Comparison of ENCODE assay signal across 8 mouse cellular contexts in genomic region chr8:70648921-70649320, GRCm38 (mm10). TPM values are rescaled to one million over a fixed set of nuclear protein-coding genes. Genes with fewer than 3 reads are reported as not detected.
DNase-seq lines count a peak whose midpoint lies in the region; ATAC-seq and TF ChIP-seq lines count a peak whose summit lies in the region.

No protein-coding gene starts in this region.

- no peak overlapping the region for H3K4me3 ChIP-seq in liver, embryonic 12.5 days
- no peak overlapping the region for H3K4me3 ChIP-seq in liver, embryonic 11.5 days (ENCODE audit: low read depth, low read length)
- H3K4me3 ChIP-seq in forebrain, embryonic 12.5 days (replicated peaks) = no peak overlapping the region
- no peak overlapping the region for H3K4me3 ChIP-seq in limb, embryonic 14.5 days (replicated peaks; ENCODE audit: low read length)
- H3K4me3 ChIP-seq in stomach, embryonic 14.5 days (ENCODE audit: low read depth, low read length) = no peak overlapping the region

- H3K36me3 ChIP-seq in liver, embryonic 12.5 days = peaks cover 34% of the 10 kb centered on the region
- peaks cover 15% of the 10 kb centered on the region for H3K36me3 ChIP-seq in liver, embryonic 11.5 days (ENCODE audit: control insufficient read depth, insufficient read depth, low read length)
- H3K36me3 ChIP-seq in forebrain, embryonic 12.5 days (replicated peaks) = peaks cover 38% of the 10 kb centered on the region
- H3K36me3 ChIP-seq in limb, embryonic 14.5 days (ENCODE audit: control insufficient read depth, insufficient read depth, low read length) = peaks cover 47% of the 10 kb centered on the region
- peaks cover 21% of the 10 kb centered on the region for H3K36me3 ChIP-seq in stomach, embryonic 14.5 days (ENCODE audit: control insufficient read depth, insufficient read depth, low read length)

- H3K27me3 ChIP-seq in liver, embryonic 12.5 days (replicated peaks) = no peaks in the 10 kb centered on the region
- no peaks in the 10 kb centered on the region for H3K27me3 ChIP-seq in liver, embryonic 11.5 days (replicated peaks; ENCODE audit: control insufficient read depth, insufficient read depth, low read length)
- no peaks in the 10 kb centered on the region for H3K27me3 ChIP-seq in forebrain, embryonic 12.5 days
- no peaks in the 10 kb centered on the region for H3K27me3 ChIP-seq in limb, embryonic 14.5 days (ENCODE audit: control insufficient read depth, insufficient read depth, low read length)
- no peaks in the 10 kb centered on the region for H3K27me3 ChIP-seq in stomach, embryonic 14.5 days (ENCODE audit: control insufficient read depth, insufficient read depth, low read length)

- peak overlapping the region; percentile 42 for H3K27ac ChIP-seq in liver, embryonic 12.5 days
- no peak overlapping the region for H3K27ac ChIP-seq in liver, embryonic 11.5 days (ENCODE audit: low read depth, low read length)
- peak overlapping the region; percentile 43 for H3K27ac ChIP-seq in forebrain, embryonic 12.5 days
- H3K27ac ChIP-seq in limb, embryonic 14.5 days (replicated peaks; ENCODE audit: low read depth, low read length) = 0 out of 2 replicates have a peak overlapping the region, but pooled peaks have one; percentile 61
- peak overlapping the region; percentile 44 for H3K27ac ChIP-seq in stomach, embryonic 14.5 days (ENCODE audit: low read length)

- no peak for TF ChIP-seq POLR2A in limb, embryonic 14.5 days (IDR thresholded peaks at IDR 0.05; ENCODE audit: borderline replicate concordance, extremely low read depth, insufficient read depth, insufficient read length)

- 57% methylated on average over 3 of the region's 3 CpGs for WGBS in liver, embryonic 12.5 days (ENCODE audit: insufficient replicate concordance)
- WGBS in liver, embryonic 11.5 days = 59% methylated on average over 3 of the region's 3 CpGs
- 65% methylated on average over 3 of the region's 3 CpGs for WGBS in forebrain, embryonic 12.5 days
- 64% methylated on average over 3 of the region's 3 CpGs for WGBS in limb, embryonic 14.5 days
- WGBS in stomach, embryonic 14.5 days = 57% methylated on average over 3 of the region's 3 CpGs

- no peak overlapping the region for H3K4me2 ChIP-seq in liver, embryonic 12.5 days
- H3K4me2 ChIP-seq in liver, embryonic 11.5 days = no peak overlapping the region
- no peak overlapping the region for H3K4me2 ChIP-seq in forebrain, embryonic 12.5 days
- no peak overlapping the region for H3K4me2 ChIP-seq in limb, embryonic 14.5 days (replicated peaks; ENCODE audit: low read depth, low read length, severe bottlenecking)
- H3K4me2 ChIP-seq in stomach, embryonic 14.5 days (replicated peaks; ENCODE audit: low read depth, low read length) = no peak overlapping the region

- H3K4me1 ChIP-seq in liver, embryonic 12.5 days = peaks cover 41% of the 10 kb centered on the region
- peaks cover 35% of the 10 kb centered on the region for H3K4me1 ChIP-seq in liver, embryonic 11.5 days (replicated peaks; ENCODE audit: control insufficient read depth, insufficient read depth, low read length)
- peaks cover 40% of the 10 kb centered on the region for H3K4me1 ChIP-seq in forebrain, embryonic 12.5 days
- peaks cover 29% of the 10 kb centered on the region for H3K4me1 ChIP-seq in limb, embryonic 14.5 days (ENCODE audit: control insufficient read depth, insufficient read depth, low read length)
- peaks cover 32% of the 10 kb centered on the region for H3K4me1 ChIP-seq in stomach, embryonic 14.5 days (ENCODE audit: control insufficient read depth, insufficient read depth, low read length)

- no peak overlapping the region for H3K9ac ChIP-seq in liver, embryonic 12.5 days
- no peak overlapping the region for H3K9ac ChIP-seq in liver, embryonic 11.5 days (ENCODE audit: low read depth, low read length)
- H3K9ac ChIP-seq in forebrain, embryonic 12.5 days = no peak overlapping the region
- H3K9ac ChIP-seq in limb, embryonic 14.5 days (ENCODE audit: low read depth, low read length, severe bottlenecking) = no peak overlapping the region
- H3K9ac ChIP-seq in stomach, embryonic 14.5 days (replicated peaks; ENCODE audit: low read depth, low read length) = no peak overlapping the region

- DNase-seq in liver, embryonic 11.5 days (ENCODE audit: low spot score) = no peak
- no peak for DNase-seq in limb, embryonic 14.5 days (ENCODE audit: low spot score)
- DNase-seq in B cell, adult 2 months = no peak
- no peak for DNase-seq in kidney, postnatal 25 days
- DNase-seq in urinary bladder, postnatal 4 days (ENCODE audit: low spot score in 2 of 2) = no peak

- no peak for ATAC-seq in liver, embryonic 12.5 days
- no peak for ATAC-seq in liver, embryonic 11.5 days (replicated peaks; ENCODE audit: low FRiP score)
- no peak for ATAC-seq in forebrain, embryonic 12.5 days (ENCODE audit: low FRiP score)
- ATAC-seq in limb, embryonic 14.5 days (ENCODE audit: low FRiP score, low read depth) = no peak
- no peak for ATAC-seq in stomach, embryonic 14.5 days (ENCODE audit: insufficient number of reproducible peaks, insufficient read depth, low FRiP score, low read depth)

- H3K9me3 ChIP-seq in liver, embryonic 12.5 days (replicated peaks) = no peaks in the 10 kb centered on the region
- H3K9me3 ChIP-seq in liver, embryonic 11.5 days (ENCODE audit: control insufficient read depth, low read length) = no peaks in the 10 kb centered on the region
- H3K9me3 ChIP-seq in forebrain, embryonic 12.5 days = no peaks in the 10 kb centered on the region
- no peaks in the 10 kb centered on the region for H3K9me3 ChIP-seq in limb, embryonic 14.5 days (ENCODE audit: control insufficient read depth, low read length)
- H3K9me3 ChIP-seq in stomach, embryonic 14.5 days (ENCODE audit: control insufficient read depth, low read depth, low read length) = no peaks in the 10 kb centered on the region

RNA-seq across cellular contexts. Expression of gene Pgpep1, which starts 11.3 kb away (rescaled TPM):
- polyA plus RNA-seq in liver, embryonic 12.5 days (2016; fragmentation: Nextera tagmentation; extraction: Ambion mirVana) = 19.6 and 24.2 TPM in 2 replicates
- polyA plus RNA-seq in liver, embryonic 11.5 days (2014; fragmentation: Nextera tagmentation; extraction: Ambion mirVana) = 33.7 and 34.6 TPM in 2 replicates
- polyA plus RNA-seq in forebrain, embryonic 12.5 days (2016; fragmentation: Nextera tagmentation; extraction: Ambion mirVana) = 69.3 and 70.4 TPM in 2 replicates
- polyA plus RNA-seq in limb, embryonic 14.5 days (2012; rRNA removed) = 47.6 and 59.8 TPM in 2 replicates
- polyA plus RNA-seq in limb, embryonic 14.5 days (2014; fragmentation: Nextera tagmentation; extraction: Ambion mirVana) = 64.1 and 68.7 TPM in 2 replicates
- 67.7 and 70.8 TPM in 2 replicates for polyA plus RNA-seq in stomach, embryonic 14.5 days (2014; fragmentation: Nextera tagmentation; extraction: Ambion mirVana)

RNA-seq across cellular contexts. Expression of gene Gdf15, which starts 16.7 kb away (rescaled TPM):
- 4.4 and 4.9 TPM in 2 replicates for polyA plus RNA-seq in liver, embryonic 12.5 days (2016; fragmentation: Nextera tagmentation; extraction: Ambion mirVana)
- polyA plus RNA-seq in liver, embryonic 11.5 days (2014; fragmentation: Nextera tagmentation; extraction: Ambion mirVana) = 4.2 and 4.9 TPM in 2 replicates
- 0.14 TPM in 1 of 2 replicates, not detected in the other for polyA plus RNA-seq in forebrain, embryonic 12.5 days (2016; fragmentation: Nextera tagmentation; extraction: Ambion mirVana)
- 0.15 and 0.47 TPM in 2 replicates for polyA plus RNA-seq in limb, embryonic 14.5 days (2012; rRNA removed)
- polyA plus RNA-seq in limb, embryonic 14.5 days (2014; fragmentation: Nextera tagmentation; extraction: Ambion mirVana) = 0.18 TPM in 1 of 2 replicates, not detected in the other
- 0.17 and 0.24 TPM in 2 replicates for polyA plus RNA-seq in stomach, embryonic 14.5 days (2014; fragmentation: Nextera tagmentation; extraction: Ambion mirVana)

RNA-seq across cellular contexts. Expression of gene Lsm4, which starts 24.1 kb away (rescaled TPM):
- 266 and 269 TPM in 2 replicates for polyA plus RNA-seq in liver, embryonic 12.5 days (2016; fragmentation: Nextera tagmentation; extraction: Ambion mirVana)
- 342 and 357 TPM in 2 replicates for polyA plus RNA-seq in liver, embryonic 11.5 days (2014; fragmentation: Nextera tagmentation; extraction: Ambion mirVana)
- polyA plus RNA-seq in forebrain, embryonic 12.5 days (2016; fragmentation: Nextera tagmentation; extraction: Ambion mirVana) = 259 and 275 TPM in 2 replicates
- polyA plus RNA-seq in limb, embryonic 14.5 days (2012; rRNA removed) = 172 and 182 TPM in 2 replicates
- 247 and 256 TPM in 2 replicates for polyA plus RNA-seq in limb, embryonic 14.5 days (2014; fragmentation: Nextera tagmentation; extraction: Ambion mirVana)
- polyA plus RNA-seq in stomach, embryonic 14.5 days (2014; fragmentation: Nextera tagmentation; extraction: Ambion mirVana) = 234 and 244 TPM in 2 replicates

RNA-seq across cellular contexts. Expression of gene Lrrc25, which starts 33.0 kb away (rescaled TPM):
- polyA plus RNA-seq in liver, embryonic 12.5 days (2016; fragmentation: Nextera tagmentation; extraction: Ambion mirVana) = 4.1 and 4.6 TPM in 2 replicates
- 4.5 and 5.3 TPM in 2 replicates for polyA plus RNA-seq in liver, embryonic 11.5 days (2014; fragmentation: Nextera tagmentation; extraction: Ambion mirVana)
- polyA plus RNA-seq in forebrain, embryonic 12.5 days (2016; fragmentation: Nextera tagmentation; extraction: Ambion mirVana) = 0.31 and 0.45 TPM in 2 replicates
- 3.5 and 4.5 TPM in 2 replicates for polyA plus RNA-seq in limb, embryonic 14.5 days (2012; rRNA removed)
- polyA plus RNA-seq in limb, embryonic 14.5 days (2014; fragmentation: Nextera tagmentation; extraction: Ambion mirVana) = 2.5 and 3.2 TPM in 2 replicates
- polyA plus RNA-seq in stomach, embryonic 14.5 days (2014; fragmentation: Nextera tagmentation; extraction: Ambion mirVana) = 1.9 and 2.9 TPM in 2 replicates

RNA-seq across cellular contexts. Expression of gene Ssbp4, which starts 40.2 kb away (rescaled TPM):
- 96.4 and 98.0 TPM in 2 replicates for polyA plus RNA-seq in liver, embryonic 12.5 days (2016; fragmentation: Nextera tagmentation; extraction: Ambion mirVana)
- 144 and 173 TPM in 2 replicates for polyA plus RNA-seq in liver, embryonic 11.5 days (2014; fragmentation: Nextera tagmentation; extraction: Ambion mirVana)
- 97.4 and 106 TPM in 2 replicates for polyA plus RNA-seq in forebrain, embryonic 12.5 days (2016; fragmentation: Nextera tagmentation; extraction: Ambion mirVana)
- 163 and 236 TPM in 2 replicates for polyA plus RNA-seq in limb, embryonic 14.5 days (2012; rRNA removed)
- 151 and 171 TPM in 2 replicates for polyA plus RNA-seq in limb, embryonic 14.5 days (2014; fragmentation: Nextera tagmentation; extraction: Ambion mirVana)
- 121 and 122 TPM in 2 replicates for polyA plus RNA-seq in stomach, embryonic 14.5 days (2014; fragmentation: Nextera tagmentation; extraction: Ambion mirVana)
